Mouse (Mus musculus) brain, embryonic 14.5 days (tissue): ENCODE measurements around the gene L3mbtl4.

Source experiments
- CTCF ChIP-seq: fragments of 200-500 bp; IDR thresholded peaks from 2 replicates; pipeline ENCODE4 v1.5.1; 2012; ENCODE audit warnings: inconsistent platforms, mild to moderate bottlenecking, moderate library complexity, borderline replicate concordance; ENCODE audit not compliant: insufficient read depth, insufficient read length; ENCODE audit errors: extremely low read depth
- POLR2A ChIP-seq: fragments of 200-500 bp; IDR thresholded peaks from 2 replicates; pipeline ENCODE4 v1.6.1; 2012; ENCODE audit warnings: mild to moderate bottlenecking, inconsistent platforms, borderline replicate concordance; ENCODE audit not compliant: poor library complexity, insufficient read depth, insufficient read length, severe bottlenecking; ENCODE audit errors: extremely low read depth

GRCm38 (mm10) chr17:68320940-68321339, 47.3 kb downstream of the L3mbtl4 start:
- no peak for TF ChIP-seq POLR2A
- no peak for TF ChIP-seq CTCF
